ENCODE assay signal across 30 mouse cellular contexts in the genomic region with DNA sequence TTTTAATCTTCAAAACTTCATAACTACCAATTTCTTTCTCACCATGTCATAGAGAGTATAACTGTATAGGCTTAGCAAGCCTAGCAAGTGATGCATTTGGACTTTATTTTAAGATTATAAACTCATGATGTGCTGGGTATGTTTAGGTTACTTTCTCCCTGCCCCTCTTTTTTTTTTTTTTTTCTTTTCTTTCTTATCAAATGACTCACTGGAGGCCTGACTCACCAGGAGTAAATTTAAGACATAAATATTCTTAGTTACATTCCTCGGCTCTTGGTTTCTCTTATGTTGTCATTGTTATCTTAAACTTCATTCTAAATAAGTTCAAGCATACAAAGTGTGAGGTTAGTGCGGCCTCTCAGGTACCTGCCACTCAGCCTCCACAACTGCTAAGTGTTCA. TPM values are rescaled to one million over a fixed set of nuclear protein-coding genes. Genes with fewer than 3 reads are reported as not detected.
"Had no signal": no experiment of that assay in that cellular context is flagged by ENCODE, and none has a peak within 500 bp of the region (broad histone marks: within the 10 kb centered on the region; RNA-seq: fewer than 3 reads in every experiment).

No protein-coding gene starts in this region.

- H3K4me3 ChIP-seq: liver, embryonic 12.5 days; midbrain, embryonic 12.5 days; midbrain, embryonic 15.5 days; neural tube, embryonic 12.5 days; stomach, embryonic 15.5 days had no signal

- H3K4me1 ChIP-seq: liver, embryonic 12.5 days; midbrain, embryonic 12.5 days; midbrain, embryonic 15.5 days; neural tube, embryonic 12.5 days; stomach, embryonic 15.5 days had no signal

- ATAC-seq: liver, embryonic 12.5 days; midbrain, embryonic 15.5 days had no signal

- DNase-seq: lung, adult 18-20 months; lung, embryonic 14.5 days; lung, postnatal 10 days; lung, postnatal 4 days; retina, postnatal 1 day; right cerebral cortex, adult 18-20 months; right cerebral cortex, postnatal 25 days; right cerebral cortex, postnatal 4 days; thymus, adult 18-20 months; thymus, postnatal 14 days; thymus, postnatal 36 days had no signal

- H3K27ac ChIP-seq: liver, embryonic 12.5 days; liver, embryonic 14.5 days; midbrain, embryonic 12.5 days; midbrain, embryonic 15.5 days; neural tube, embryonic 12.5 days; stomach, embryonic 15.5 days; stomach, postnatal 0 days had no signal

RNA-seq across cellular contexts. Expression of a gene that starts 23.5 kb away (rescaled TPM):
- total RNA-seq: megakaryocyte, adult 5-6 weeks; megakaryocyte-erythroid progenitor cell, adult 5-6 weeks; midbrain, postnatal 0 days; monocyte, adult 5-6 weeks; neutrophil, adult 5-6 weeks had no signal
- polyA plus RNA-seq: liver, embryonic 12.5 days; liver, embryonic 14.5 days; liver, embryonic 16.5 days; lung, embryonic 14.5 days; lung, embryonic 16.5 days; midbrain, embryonic 12.5 days; midbrain, embryonic 15.5 days; midbrain, postnatal 0 days; neural tube, embryonic 12.5 days; neural tube, embryonic 14.5 days; small intestine, adult 2 months; spleen, adult 2 months; stomach, embryonic 15.5 days; stomach, postnatal 0 days; testis, adult 2 months; urinary bladder, adult 2 months had no signal
